Mouse (Mus musculus): ENCODE results near the gene Olfr504. TPM values are rescaled to one million over a fixed set of nuclear protein-coding genes. Genes with fewer than 3 reads are reported as not detected.
"Not testable (repeated sequence)": the region's sequence is repeated elsewhere in the genome, so short reads cannot be mapped to it uniquely, and the experiment has no call there.

Gene Olfr504
- polyA plus RNA-seq (2016; fragmentation: Nextera tagmentation; extraction: Ambion mirVana) = not detected in 2 replicates

DNA sequence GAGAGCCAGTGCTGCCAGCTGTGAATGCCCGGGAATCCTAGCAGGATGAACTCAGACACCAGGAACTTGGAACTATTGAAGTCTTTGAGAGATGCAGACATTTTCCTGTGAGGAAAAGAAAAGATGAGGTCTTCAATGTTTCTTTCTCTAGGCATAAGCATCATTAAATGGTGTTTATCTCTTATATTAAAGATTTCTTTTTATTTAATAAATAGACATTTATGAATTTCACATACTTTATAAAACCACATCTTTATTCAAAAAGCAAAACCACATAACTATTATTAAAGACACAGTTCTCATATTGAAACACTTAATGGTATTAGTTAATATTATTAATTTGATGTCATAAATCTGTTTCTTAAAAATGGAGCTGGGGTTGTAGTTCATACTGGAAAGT, at the start of gene Olfr504:
TSS of gene Olfr504 (minus strand) at position 101 of the 400 bp plus-strand sequence.
- 88% methylated on average over 1 of the region's 1 CpGs for WGBS
- H3K4me2 ChIP-seq (replicated peaks) = no peak within 1 kb of the TSS
- no peak within 1 kb of the TSS for H3K9ac ChIP-seq (replicated peaks)
- no peaks in the 10 kb centered on the region for H3K4me1 ChIP-seq
- 0 out of 2 replicates have a peak, but pooled peaks cover 3% of the 10 kb centered on the region for H3K9me3 ChIP-seq
- H3K4me3 ChIP-seq = no peak within 1 kb of the TSS
- no peaks in the 10 kb centered on the region for H3K36me3 ChIP-seq
- H3K27me3 ChIP-seq = no peaks in the 10 kb centered on the region
- H3K27ac ChIP-seq (replicated peaks) = no peak within 1 kb of the TSS
- no peak for ATAC-seq (ENCODE audit: low FRiP score, low read depth)

GRCm38 (mm10) chr7:108614110-108614509, 48.5 kb upstream of the Olfr504 start:
- 90% methylated on average over 2 of the region's 2 CpGs for WGBS
- Histone ChIP-seq H3K27me3 (no peaks in the 10 kb centered on the region), H3K9ac (replicated peaks) (no peak overlapping the region), H3K4me3 (no peak overlapping the region), H3K36me3 (no peaks in the 10 kb centered on the region), H3K27ac (replicated peaks) (no peak overlapping the region), H3K9me3 (no peaks in the 10 kb centered on the region), H3K4me1 (no peaks in the 10 kb centered on the region), H3K4me2 (replicated peaks) (no peak overlapping the region)
- ATAC-seq (ENCODE audit: low FRiP score, low read depth) = no peak

DNA sequence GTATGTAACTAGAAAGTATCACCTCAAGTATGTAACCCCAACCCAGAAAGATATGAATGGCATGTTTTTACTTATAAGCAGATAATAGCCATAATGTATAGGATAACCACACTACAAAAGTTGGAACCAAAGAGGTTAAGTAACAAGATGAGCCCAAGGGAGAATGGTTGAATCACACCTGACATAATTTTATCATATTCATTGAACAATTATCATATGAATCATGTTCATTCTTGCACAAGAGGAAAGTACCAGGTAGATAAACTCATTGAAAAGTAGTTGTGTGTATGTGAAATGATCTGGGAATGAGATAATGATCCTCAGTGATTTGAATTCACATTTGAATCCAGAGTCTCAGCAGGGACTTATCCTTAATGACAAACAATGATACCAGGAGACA, 44.9 kb upstream of the Olfr504 start, which contains the start of gene Olfr506:
TSS of gene Olfr506 (plus strand) at position 301 of the 400 bp plus-strand sequence.
- Histone ChIP-seq H3K9ac (replicated peaks) (no peak within 1 kb of the TSS), H3K4me2 (replicated peaks) (no peak within 1 kb of the TSS), H3K9me3 (no peaks in the 10 kb centered on the region), H3K27me3 (no peaks in the 10 kb centered on the region), H3K4me1 (no peaks in the 10 kb centered on the region), H3K27ac (replicated peaks) (no peak within 1 kb of the TSS), H3K4me3 (no peak within 1 kb of the TSS), H3K36me3 (no peaks in the 10 kb centered on the region)
- no peak for ATAC-seq (ENCODE audit: low FRiP score, low read depth)

- H3K4me3 ChIP-seq; ATAC-seq (ENCODE audit: low FRiP score, low read depth); H3K4me2 ChIP-seq (replicated peaks); H3K27me3 ChIP-seq; H3K27ac ChIP-seq (replicated peaks); H3K4me1 ChIP-seq; H3K9ac ChIP-seq (replicated peaks); H3K36me3 ChIP-seq; H3K9me3 ChIP-seq: not testable (repeated sequence)
- 82% methylated on average over 3 of the region's 3 CpGs for WGBS
These were observed 36.3 kb upstream of the Olfr504 start for GRCm38 (mm10) chr7:108601916-108602315.

DNA sequence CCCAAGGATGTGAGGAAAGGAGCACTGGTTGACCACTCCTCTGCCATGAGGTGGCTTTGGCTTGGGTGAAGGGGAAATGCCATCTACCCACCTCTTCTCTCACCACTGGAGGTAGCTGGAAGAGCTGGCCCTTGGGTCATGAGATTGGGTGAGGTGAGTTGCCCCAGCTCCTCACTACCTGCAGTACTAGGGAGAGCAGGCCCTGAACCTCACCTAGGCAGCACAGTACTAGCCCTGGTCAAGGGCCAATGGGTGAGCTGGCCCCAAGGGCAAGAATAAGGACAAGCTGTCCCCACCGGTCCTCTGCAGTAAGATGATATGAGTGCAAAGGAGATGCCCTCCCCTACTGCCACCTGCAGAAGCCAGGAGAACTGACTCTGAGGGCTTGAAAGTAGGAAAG, 24.2 kb upstream of the Olfr504 start:
- Histone ChIP-seq H3K4me1 (no peaks in the 10 kb centered on the region), H3K9ac (replicated peaks) (no peak overlapping the region), H3K27me3 (no peaks in the 10 kb centered on the region), H3K36me3 (no peaks in the 10 kb centered on the region), H3K4me3 (no peak overlapping the region), H3K27ac (replicated peaks) (no peak overlapping the region), H3K9me3 (no peaks in the 10 kb centered on the region), H3K4me2 (replicated peaks) (no peak overlapping the region)
- ATAC-seq (ENCODE audit: low FRiP score, low read depth) = no peak; the same call in 1 of the 2 replicates
- WGBS = 100% methylated on average over 1 of the region's 1 CpGs

- not testable (repeated sequence) for ATAC-seq (ENCODE audit: low FRiP score, low read depth); H3K36me3 ChIP-seq; H3K4me3 ChIP-seq; H3K9me3 ChIP-seq; H3K4me2 ChIP-seq (replicated peaks); H3K27me3 ChIP-seq; H3K4me1 ChIP-seq; H3K27ac ChIP-seq (replicated peaks); H3K9ac ChIP-seq (replicated peaks)
- 63% methylated on average over 1 of the region's 1 CpGs for WGBS
These were observed 21.4 kb downstream of the Olfr504 start, which contains the start of gene Olfr503 for GRCm38 (mm10) chr7:108544227-108544626. Gene Olfr503, plus strand, starts transcription at chr7:108544527.

DNA sequence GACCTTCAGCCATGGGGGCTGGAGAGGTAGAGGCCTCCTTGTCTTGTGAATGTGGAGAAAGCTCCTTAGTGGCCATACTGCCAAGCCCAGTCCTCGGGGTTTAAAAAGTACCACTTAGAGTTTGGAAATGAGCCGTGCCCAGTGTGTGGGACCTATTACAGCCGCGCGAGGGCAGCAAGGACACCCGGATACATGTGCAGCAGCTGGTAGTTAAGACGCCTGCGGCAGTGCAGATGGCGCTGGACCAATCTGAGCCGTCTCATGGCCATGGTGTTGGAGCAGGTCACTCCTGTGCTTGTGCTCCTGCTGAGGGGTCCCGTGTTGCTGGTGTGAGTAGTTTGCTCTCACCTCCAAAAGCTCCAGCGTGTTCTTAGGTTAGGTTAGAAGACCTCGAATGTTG, 23.2 kb downstream of the Olfr504 start:
- 84% methylated on average over 13 of the region's 13 CpGs for WGBS
- Histone ChIP-seq H3K27me3 (no peaks in the 10 kb centered on the region), H3K4me2 (replicated peaks) (no peak overlapping the region), H3K9me3 (no peaks in the 10 kb centered on the region), H3K4me1 (no peaks in the 10 kb centered on the region), H3K4me3 (no peak overlapping the region), H3K36me3 (no peaks in the 10 kb centered on the region), H3K9ac (replicated peaks) (no peak overlapping the region), H3K27ac (replicated peaks) (no peak overlapping the region)
- no peak for ATAC-seq (ENCODE audit: low FRiP score, low read depth)

DNA sequence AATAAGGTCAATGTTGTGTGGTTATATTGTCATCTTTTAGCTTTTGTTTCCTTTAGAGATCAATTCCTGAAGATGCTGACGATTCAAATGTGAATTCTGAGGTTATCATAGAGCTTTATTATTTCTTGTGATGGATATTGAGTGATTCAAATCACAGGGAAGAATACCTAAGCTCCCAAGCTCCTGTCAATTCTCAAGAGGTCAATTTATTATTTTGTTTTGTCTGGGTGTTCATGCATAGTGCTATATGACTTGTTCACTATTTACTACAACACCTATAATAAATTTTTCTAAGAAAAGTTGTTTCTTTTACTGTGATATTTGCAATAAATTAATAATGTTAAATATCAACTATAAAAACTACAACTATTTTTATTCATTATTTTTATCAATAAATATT, 40.6 kb downstream of the Olfr504 start, which contains the start of gene Olfr502:
TSS of gene Olfr502 (minus strand) at position 101 of the 400 bp plus-strand sequence.
- no peaks in the 10 kb centered on the region for H3K4me1 ChIP-seq
- 85% methylated on average over 1 of the region's 1 CpGs for WGBS
- no peak for ATAC-seq (ENCODE audit: low FRiP score, low read depth)
- no peak within 1 kb of the TSS for H3K9ac ChIP-seq (replicated peaks)
- no peak within 1 kb of the TSS for H3K4me2 ChIP-seq (replicated peaks)
- H3K27ac ChIP-seq (replicated peaks) = no peak within 1 kb of the TSS
- no peak within 1 kb of the TSS for H3K4me3 ChIP-seq
- no peaks in the 10 kb centered on the region for H3K36me3 ChIP-seq
- no peaks in the 10 kb centered on the region for H3K9me3 ChIP-seq
- H3K27me3 ChIP-seq = no peaks in the 10 kb centered on the region

Other genes with a start within 250 kb of the Olfr504 start
- not detected in 2 replicates for gene Olfr492, start 242.1 kb downstream of the Olfr504 start, polyA plus RNA-seq (2016; fragmentation: Nextera tagmentation; extraction: Ambion mirVana)
- not detected in 2 replicates for gene Olfr493, start 218.8 kb downstream of the Olfr504 start, polyA plus RNA-seq (2016; fragmentation: Nextera tagmentation; extraction: Ambion mirVana)
- gene Olfr494, start 200.5 kb downstream of the Olfr504 start, polyA plus RNA-seq (2016; fragmentation: Nextera tagmentation; extraction: Ambion mirVana) = not detected in 2 replicates
- gene Olfr495, start 172.6 kb downstream of the Olfr504 start, polyA plus RNA-seq (2016; fragmentation: Nextera tagmentation; extraction: Ambion mirVana) = not detected in 2 replicates
- gene Olfr497, start 145.4 kb downstream of the Olfr504 start, polyA plus RNA-seq (2016; fragmentation: Nextera tagmentation; extraction: Ambion mirVana) = not detected in 2 replicates
- not detected in 2 replicates for gene Olfr498, start 100.5 kb downstream of the Olfr504 start, polyA plus RNA-seq (2016; fragmentation: Nextera tagmentation; extraction: Ambion mirVana)
- not detected in 2 replicates for gene Olfr502, start 40.7 kb downstream of the Olfr504 start, polyA plus RNA-seq (2016; fragmentation: Nextera tagmentation; extraction: Ambion mirVana)
- gene Olfr503, start 21.3 kb downstream of the Olfr504 start, polyA plus RNA-seq (2016; fragmentation: Nextera tagmentation; extraction: Ambion mirVana) = not detected in 2 replicates
- not detected in 2 replicates for gene Olfr506, start 45.0 kb upstream of the Olfr504 start, polyA plus RNA-seq (2016; fragmentation: Nextera tagmentation; extraction: Ambion mirVana)
- gene Olfr507, start 56.0 kb upstream of the Olfr504 start, polyA plus RNA-seq (2016; fragmentation: Nextera tagmentation; extraction: Ambion mirVana) = not detected in 2 replicates
- gene Olfr508, start 64.2 kb upstream of the Olfr504 start, polyA plus RNA-seq (2016; fragmentation: Nextera tagmentation; extraction: Ambion mirVana) = not detected in 2 replicates
- not detected in 2 replicates for gene Olfr509, start 86.1 kb upstream of the Olfr504 start, polyA plus RNA-seq (2016; fragmentation: Nextera tagmentation; extraction: Ambion mirVana)
- gene Olfr510, start 100.6 kb upstream of the Olfr504 start, polyA plus RNA-seq (2016; fragmentation: Nextera tagmentation; extraction: Ambion mirVana) = not detected in 2 replicates
- gene Olfr512, start 147.5 kb upstream of the Olfr504 start, polyA plus RNA-seq (2016; fragmentation: Nextera tagmentation; extraction: Ambion mirVana) = not detected in 2 replicates
- gene Olfr513, start 185.2 kb upstream of the Olfr504 start, polyA plus RNA-seq (2016; fragmentation: Nextera tagmentation; extraction: Ambion mirVana) = not detected in 2 replicates

All from midbrain, embryonic 12.5 days (tissue).